Mouse (Mus musculus) hindbrain, embryonic 15.5 days (tissue): ENCODE data around the gene Nmur1. TPM values are rescaled to one million over a fixed set of nuclear protein-coding genes. Genes with fewer than 3 reads are reported as not detected.
A peak's percentile ranks its signal among the peaks of the same experiment; 100 is the strongest.
"Not testable (repeated sequence)": the region's sequence is repeated elsewhere in the genome, so short reads cannot be mapped to it uniquely, and the experiment has no call there.

Source experiments
- ATAC-seq: fragments of 200-750 bp; cut with Nextera tagmentation; 2 replicates; pipeline ENCODE4 v1.8.0; 2017; ENCODE audit warnings: low read depth, moderate number of reproducible peaks, moderate TSS enrichment; ENCODE audit not compliant: low FRiP score
- H3K27ac ChIP-seq: fragments of 300-500 bp; sonication (generic); replicated peaks from 2 replicates; pipeline ENCODE4 v1.5.1; 2015; ENCODE audit warnings: mild to moderate bottlenecking, inconsistent platforms
- H3K27me3 ChIP-seq: fragments of 300-500 bp; sonication (generic); 2 replicates; pipeline ENCODE4 v1.6.1; 2015; ENCODE audit warnings: control low read depth, inconsistent platforms
- H3K36me3 ChIP-seq: fragments of 300-500 bp; sonication (generic); 2 replicates; pipeline ENCODE4 v1.6.1; 2015; ENCODE audit warnings: control low read depth, inconsistent platforms
- H3K4me1 ChIP-seq: fragments of 300-500 bp; sonication (generic); replicated peaks from 2 replicates; pipeline ENCODE4 v1.6.1; 2015; ENCODE audit warnings: control low read depth, inconsistent platforms
- H3K4me2 ChIP-seq: fragments of 300-500 bp; sonication (generic); 2 replicates; pipeline ENCODE4 v1.6.1; 2015; ENCODE audit warnings: moderate library complexity, mild to moderate bottlenecking, inconsistent platforms
- H3K4me3 ChIP-seq: fragments of 300-500 bp; sonication (generic); 2 replicates; pipeline ENCODE4 v1.5.1; 2015; ENCODE audit warnings: mild to moderate bottlenecking, inconsistent platforms
- H3K9ac ChIP-seq: fragments of 300-500 bp; sonication (generic); 2 replicates; pipeline ENCODE4 v1.6.1; 2015; ENCODE audit warnings: inconsistent platforms
- H3K9me3 ChIP-seq: fragments of 300-500 bp; sonication (generic); 2 replicates; pipeline ENCODE4 v1.6.1; 2016; ENCODE audit warnings: control low read depth, inconsistent platforms
- WGBS: fragments of 180-500 bp; shearing (Covaris S2); methylation state at CpG from one replicate; pipeline ENCODE4 v1.1.7; 2015; 5-methylcytosine and 5-hydroxymethylcytosine counted together
- polyA plus RNA-seq: library from polyadenylated mRNA; unstranded; fragments of >200 nt; fragmentation: Nextera tagmentation; extraction: Ambion mirVana; gene quantifications from 2 replicates; pipeline ENCODE4 v1.2.1, GENCODE M21; 2015

Gene Nmur1
- 0.19 and 0.25 TPM in 2 replicates for polyA plus RNA-seq

- no peaks in the 10 kb centered on the region for H3K9me3 ChIP-seq
- H3K4me1 ChIP-seq = peaks cover 5% of the 10 kb centered on the region; the same call in 1 of the 2 replicates
- no peaks in the 10 kb centered on the region for H3K27me3 ChIP-seq
- no peak within 1 kb of the TSS for H3K9ac ChIP-seq
- ATAC-seq = no peak
- WGBS = 93% methylated on average over 8 of the region's 8 CpGs
- no peaks in the 10 kb centered on the region for H3K36me3 ChIP-seq
- no peak within 1 kb of the TSS for H3K4me3 ChIP-seq
- H3K27ac ChIP-seq = peak within 1 kb of the TSS; percentile 35; the same call in 1 of the 2 replicates
- no peak within 1 kb of the TSS for H3K4me2 ChIP-seq
Observed at GRCm38 (mm10) chr1:86426128-86426527, at the start of gene Nmur1, which contains the start of gene Tex44. TSS of gene Nmur1 (minus strand) at chr1:86426228. TSS of gene Tex44 (plus strand) at chr1:86426329.

GRCm38 (mm10) chr1:86473109-86473760 is 47.2 kb upstream of the Nmur1 start:
- H3K27ac ChIP-seq = no peak overlapping the region
- H3K27me3 ChIP-seq = no peaks in the 10 kb centered on the region
- H3K9ac ChIP-seq = no peak overlapping the region
- 94% methylated on average over 18 of the region's 18 CpGs for WGBS
- peaks cover 11% of the 10 kb centered on the region for H3K4me1 ChIP-seq
- ATAC-seq = no peak
- no peak overlapping the region for H3K4me2 ChIP-seq
- H3K36me3 ChIP-seq = no peaks in the 10 kb centered on the region
- no peak overlapping the region for H3K4me3 ChIP-seq
- no peaks in the 10 kb centered on the region for H3K9me3 ChIP-seq

- H3K4me3 ChIP-seq = peak overlapping the region; percentile 9; the same call in 1 of the 2 replicates
- H3K4me1 ChIP-seq = peaks cover 11% of the 10 kb centered on the region
- no peaks in the 10 kb centered on the region for H3K9me3 ChIP-seq
- H3K27ac ChIP-seq = peak overlapping the region; percentile 43; the same call in 1 of the 2 replicates
- ATAC-seq = peak; percentile 39; the same call in 1 of the 2 replicates
- peak overlapping the region; percentile 43 for H3K4me2 ChIP-seq
- no peak overlapping the region for H3K9ac ChIP-seq
- H3K27me3 ChIP-seq = no peaks in the 10 kb centered on the region
- no peaks in the 10 kb centered on the region for H3K36me3 ChIP-seq
- WGBS = 26% methylated on average over 31 of the region's 31 CpGs
Observed at GRCm38 (mm10) chr1:86472197-86472952, 46.3 kb upstream of the Nmur1 start.

- not testable (repeated sequence) for H3K4me3 ChIP-seq, H3K36me3 ChIP-seq, H3K27me3 ChIP-seq, ATAC-seq, H3K9ac ChIP-seq, H3K9me3 ChIP-seq
- peaks cover 11% of the 10 kb centered on the region for H3K4me1 ChIP-seq
- 71% methylated on average over 11 of the region's 11 CpGs for whole genome bisulfite sequencing
- peak overlapping the region; percentile 43; the same call in 1 of the 2 replicates for H3K27ac ChIP-seq
- H3K4me2 ChIP-seq = peak overlapping the region; percentile 43; the same call in 1 of the 2 replicates
Observed at GRCm38 (mm10) chr1:86471504-86471961, 45.5 kb upstream of the Nmur1 start.

- Histone ChIP-seq H3K9ac (no peak overlapping the region), H3K27ac (no peak overlapping the region), H3K27me3 (no peaks in the 10 kb centered on the region), H3K4me3 (no peak overlapping the region), H3K36me3 (no peaks in the 10 kb centered on the region), H3K4me1 (peaks cover 11% of the 10 kb centered on the region), H3K9me3 (no peaks in the 10 kb centered on the region), H3K4me2 (no peak overlapping the region)
- 64% methylated on average over 12 of the region's 12 CpGs for WGBS
- ATAC-seq = no peak
Observed at GRCm38 (mm10) chr1:86470519-86471181, 44.6 kb upstream of the Nmur1 start.

- WGBS = 98% methylated on average over 4 of the region's 4 CpGs
- Histone ChIP-seq H3K9ac (no peak overlapping the region), H3K4me1 (peaks cover 11% of the 10 kb centered on the region), H3K27ac (no peak overlapping the region), H3K4me3 (no peak overlapping the region), H3K36me3 (no peaks in the 10 kb centered on the region), H3K4me2 (no peak overlapping the region), H3K9me3 (no peaks in the 10 kb centered on the region), H3K27me3 (no peaks in the 10 kb centered on the region)
- no peak for ATAC-seq
Observed at GRCm38 (mm10) chr1:86469876-86470275, 43.8 kb upstream of the Nmur1 start.

- no peak overlapping the region for H3K27ac ChIP-seq
- H3K9ac ChIP-seq = no peak overlapping the region
- H3K36me3 ChIP-seq = no peaks in the 10 kb centered on the region
- no peak for ATAC-seq
- no peaks in the 10 kb centered on the region for H3K27me3 ChIP-seq
- H3K9me3 ChIP-seq = no peaks in the 10 kb centered on the region
- H3K4me2 ChIP-seq = no peak overlapping the region
- no peak overlapping the region for H3K4me3 ChIP-seq
- H3K4me1 ChIP-seq = peaks cover 13% of the 10 kb centered on the region
- 93% methylated on average over 8 of the region's 8 CpGs for WGBS
Observed at GRCm38 (mm10) chr1:86467416-86467815, 41.4 kb upstream of the Nmur1 start.

GRCm38 (mm10) chr1:86464875-86465224 is 38.8 kb upstream of the Nmur1 start:
- Histone ChIP-seq H3K27ac (peak overlapping the region; percentile 76), H3K27me3 (no peaks in the 10 kb centered on the region), H3K4me3 (no peak overlapping the region), H3K9ac (no peak overlapping the region), H3K4me1 (0 out of 2 replicates have a peak, but pooled peaks cover 4% of the 10 kb centered on the region), H3K36me3 (no peaks in the 10 kb centered on the region), H3K9me3 (no peaks in the 10 kb centered on the region), H3K4me2 (no peak overlapping the region)
- 16% methylated on average over 4 of the region's 4 CpGs for WGBS
- no peak for ATAC-seq

GRCm38 (mm10) chr1:86464223-86464874 is 38.3 kb upstream of the Nmur1 start:
- Histone ChIP-seq H3K36me3 (no peaks in the 10 kb centered on the region), H3K4me1 (0 out of 2 replicates have a peak, but pooled peaks cover 4% of the 10 kb centered on the region), H3K4me2 (no peak overlapping the region), H3K4me3 (no peak overlapping the region), H3K27ac (peak overlapping the region; percentile 76), H3K9ac (no peak overlapping the region), H3K9me3 (no peaks in the 10 kb centered on the region), H3K27me3 (no peaks in the 10 kb centered on the region)
- 26% methylated on average over 9 of the region's 9 CpGs for WGBS
- ATAC-seq = no peak

- H3K4me3 ChIP-seq = no peak overlapping the region
- no peaks in the 10 kb centered on the region for H3K36me3 ChIP-seq
- H3K4me2 ChIP-seq = no peak overlapping the region
- no peaks in the 10 kb centered on the region for H3K9me3 ChIP-seq
- no peaks in the 10 kb centered on the region for H3K4me1 ChIP-seq
- H3K9ac ChIP-seq = no peak overlapping the region
- no peaks in the 10 kb centered on the region for H3K27me3 ChIP-seq
- H3K27ac ChIP-seq = no peak overlapping the region
- 85% methylated on average over 4 of the region's 4 CpGs for WGBS
- ATAC-seq = no peak
Observed at GRCm38 (mm10) chr1:86459371-86459770, 33.3 kb upstream of the Nmur1 start.

- no peak overlapping the region for H3K9ac ChIP-seq
- H3K4me3 ChIP-seq = no peak overlapping the region
- 70% methylated on average over 13 of the region's 13 CpGs for WGBS
- no peak for ATAC-seq
- no peaks in the 10 kb centered on the region for H3K27me3 ChIP-seq
- H3K36me3 ChIP-seq = no peaks in the 10 kb centered on the region
- H3K4me2 ChIP-seq = no peak overlapping the region
- H3K9me3 ChIP-seq = no peaks in the 10 kb centered on the region
- no peak overlapping the region for H3K27ac ChIP-seq
- no peaks in the 10 kb centered on the region for H3K4me1 ChIP-seq
Observed at GRCm38 (mm10) chr1:86456892-86457581, 31.0 kb upstream of the Nmur1 start.
